Mouse (Mus musculus) neural tube, embryonic 12.5 days (tissue): ENCODE data around the gene Orc4. TPM values are rescaled to one million over a fixed set of nuclear protein-coding genes. Genes with fewer than 3 reads are reported as not detected.
"Not testable (repeated sequence)": the region's sequence is repeated elsewhere in the genome, so short reads cannot be mapped to it uniquely, and the experiment has no call there.

Source experiments
- ATAC-seq: fragments of 200-750 bp; cut with Nextera tagmentation; 2 replicates; pipeline ENCODE4 v1.8.0; 2017; ENCODE audit warnings: low read depth, mild to moderate bottlenecking, moderate TSS enrichment, moderate library complexity; ENCODE audit not compliant: low FRiP score
- H3K27ac ChIP-seq: fragments of 300-500 bp; sonication (generic); 2 replicates; pipeline ENCODE4 v1.5.1; 2016
- H3K27me3 ChIP-seq: fragments of 300-500 bp; sonication (generic); replicated peaks from 2 replicates; pipeline ENCODE4 v1.6.1; 2016; ENCODE audit warnings: mild to moderate bottlenecking
- H3K36me3 ChIP-seq: fragments of 300-500 bp; sonication (generic); 2 replicates; pipeline ENCODE4 v1.6.1; 2016; ENCODE audit warnings: mild to moderate bottlenecking
- H3K4me1 ChIP-seq: fragments of 300-500 bp; sonication (generic); 2 replicates; pipeline ENCODE4 v1.6.1; 2016
- H3K4me2 ChIP-seq: fragments of 300-500 bp; sonication (generic); replicated peaks from 2 replicates; pipeline ENCODE4 v1.6.1; 2016; ENCODE audit warnings: mild to moderate bottlenecking
- H3K4me3 ChIP-seq: fragments of 300-500 bp; sonication (generic); 2 replicates; pipeline ENCODE4 v1.5.1; 2016
- H3K9ac ChIP-seq: fragments of 300-500 bp; sonication (generic); 2 replicates; pipeline ENCODE4 v1.6.1; 2016; ENCODE audit warnings: mild to moderate bottlenecking
- H3K9me3 ChIP-seq: fragments of 300-500 bp; sonication (generic); 2 replicates; pipeline ENCODE4 v1.6.1; 2016; ENCODE audit warnings: mild to moderate bottlenecking
- WGBS: fragments of 180-500 bp; shearing (Covaris S2); methylation state at CpG from one replicate; pipeline ENCODE4 v1.1.7; 2016; 5-methylcytosine and 5-hydroxymethylcytosine counted together
- polyA plus RNA-seq: library from polyadenylated mRNA; unstranded; fragments of >200 nt; fragmentation: Nextera tagmentation; extraction: Ambion mirVana; gene quantifications from 2 replicates; pipeline ENCODE4 v1.2.1, GENCODE M21; 2016

Gene Orc4
- polyA plus RNA-seq, 1 experiment from 2014 or later, result 129 TPM

DNA sequence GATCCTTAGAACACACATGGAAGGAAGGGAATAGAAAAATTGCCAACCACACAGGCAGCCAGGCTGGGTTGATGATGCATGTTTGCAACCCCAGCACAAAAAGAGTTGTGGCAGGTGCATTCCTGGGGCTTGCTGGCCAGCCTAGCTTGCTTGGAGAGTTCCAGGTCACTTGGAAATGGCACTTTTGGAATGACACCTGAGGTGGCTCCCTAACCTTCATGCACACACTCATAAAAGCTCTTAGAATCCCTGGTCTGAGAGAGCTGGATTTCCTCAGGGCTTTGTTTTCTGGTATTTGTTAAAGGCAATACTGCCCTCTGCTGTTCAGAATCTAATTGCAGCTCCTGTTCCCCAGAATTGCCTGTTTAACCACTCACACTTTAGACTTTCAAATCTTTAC lies 64.1 kb downstream of the Orc4 start:
- Histone ChIP-seq H3K36me3 (peaks cover 2% of the 10 kb centered on the region; the same call in 1 of the 2 replicates), H3K27me3 (no peaks in the 10 kb centered on the region), H3K4me3 (no peak overlapping the region), H3K4me2 (no peak overlapping the region), H3K9me3 (no peaks in the 10 kb centered on the region), H3K9ac (no peak overlapping the region), H3K27ac (no peak overlapping the region), H3K4me1 (no peaks in the 10 kb centered on the region)
- 0 out of 2 replicates have a peak, but pooled peaks have one; percentile 50 for ATAC-seq

GRCm38 (mm10) chr2:48868199-48868913 lies 81.7 kb downstream of the Orc4 start:
- Histone ChIP-seq H3K4me3 (no peak overlapping the region), H3K36me3 (peaks cover 3% of the 10 kb centered on the region; the same call in 1 of the 2 replicates), H3K9ac (no peak overlapping the region), H3K4me1 (no peaks in the 10 kb centered on the region), H3K27ac (no peak overlapping the region), H3K9me3 (no peaks in the 10 kb centered on the region), H3K4me2 (no peak overlapping the region), H3K27me3 (no peaks in the 10 kb centered on the region)
- 73% methylated on average over 5 of the region's 5 CpGs for WGBS
- ATAC-seq, result no peak

GRCm38 (mm10) chr2:48865596-48865995 lies 84.5 kb downstream of the Orc4 start:
- H3K36me3 ChIP-seq, H3K4me2 ChIP-seq, H3K27ac ChIP-seq, H3K9ac ChIP-seq, ATAC-seq, H3K4me1 ChIP-seq, H3K9me3 ChIP-seq, H3K27me3 ChIP-seq, H3K4me3 ChIP-seq: not testable (repeated sequence)
- WGBS, result 94% methylated on average over 6 of the region's 6 CpGs

Other genes starting within 250 kb of the Orc4 start
- 50.9 and 54.9 TPM in 2 replicates for gene Acvr2a, start 136.2 kb downstream of the Orc4 start, polyA plus RNA-seq
- 36.7 and 38.2 TPM in 2 replicates for gene Mbd5, start 769 bp downstream of the Orc4 start, polyA plus RNA-seq